Mouse (Mus musculus) adrenal gland, postnatal 4 days (tissue): ENCODE results near the gene Rsu1. TPM values are rescaled to one million over a fixed set of nuclear protein-coding genes. Genes with fewer than 3 reads are reported as not detected.
"Not testable (repeated sequence)": the region's sequence is repeated elsewhere in the genome, so short reads cannot be mapped to it uniquely, and the experiment has no call there.

Experiments
- DNase-seq, 2 experiments: peaks; one replicate each; pipeline ENCODE4 v3.0.0; 2021 to 2022; ENCODE audit warnings: low spot score in 2 of 2, mixed read lengths in 2 of 2
- total RNA-seq, 2 experiments: library from RNA; stranded (reverse); gene quantifications; 2 replicates each; pipeline ENCODE4 v1.2.3; 2021

The Rsu1 gene
- total RNA-seq, 2 experiments from 2014 or later, result 79.3 to 96.2 TPM

- no peak for DNase-seq
Observed at GRCm38 (mm10) chr2:13229686-13230085, 41.5 kb downstream of the Rsu1 start.

DNA sequence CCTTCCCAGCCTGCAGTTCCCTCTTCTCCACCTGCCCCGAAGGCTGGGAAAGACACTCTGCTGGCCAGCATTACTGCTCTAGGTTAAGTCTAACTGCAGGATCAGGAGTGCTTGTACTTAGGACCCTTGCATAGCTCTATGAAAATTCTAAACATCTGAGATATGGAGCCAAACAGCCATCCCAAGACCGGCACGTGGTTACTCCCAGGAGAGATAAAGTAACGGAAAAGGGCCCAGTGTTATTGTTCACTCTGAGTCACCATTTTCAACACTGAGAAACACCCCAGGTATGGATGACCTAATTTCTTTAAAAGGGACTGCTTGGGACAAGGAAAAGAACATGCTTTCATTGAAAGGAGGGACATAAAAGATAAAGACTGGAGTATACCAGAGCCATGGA lies 45.2 kb downstream of the Rsu1 start:
- no peak for DNase-seq

DNA sequence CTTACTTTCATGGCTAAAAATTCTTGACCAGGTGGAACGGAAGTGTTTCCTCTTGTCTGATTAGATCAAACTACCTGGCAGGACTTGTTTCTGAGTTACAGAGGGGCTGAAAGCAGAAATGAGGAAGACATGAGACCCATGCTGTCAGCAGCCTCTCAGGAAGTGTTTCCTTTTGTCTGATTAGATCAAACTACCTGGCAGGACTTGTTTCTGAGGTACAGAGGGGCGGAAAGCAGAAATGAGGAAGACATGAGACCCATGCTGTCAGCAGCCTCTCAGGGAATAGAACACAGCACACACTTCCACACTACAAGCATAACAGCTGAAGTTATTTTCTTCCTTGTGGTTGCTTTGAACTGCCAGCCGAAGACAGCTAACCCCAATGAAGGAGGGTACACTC lies 46.7 kb downstream of the Rsu1 start:
- DNase-seq, result no peak

DNA sequence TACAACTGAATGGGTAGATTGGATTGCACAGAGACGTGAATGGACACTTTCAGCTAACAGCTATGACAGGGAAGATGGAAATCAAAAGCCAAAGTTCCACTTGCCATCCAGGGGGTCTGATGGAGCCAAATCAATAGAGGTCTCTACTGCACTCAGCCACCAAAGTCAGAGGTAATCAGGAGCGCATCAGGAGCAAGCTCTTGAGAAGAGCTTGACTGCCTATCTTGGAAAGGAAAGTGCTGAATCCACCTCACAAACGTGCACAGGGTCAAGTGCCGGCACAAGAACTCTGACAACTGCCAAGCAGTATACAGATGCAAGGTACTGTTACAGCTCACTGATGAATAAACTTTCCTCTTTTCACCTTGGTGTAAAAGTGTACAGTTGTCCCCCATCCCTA lies 47.8 kb downstream of the Rsu1 start:
- no peak for DNase-seq

- DNase-seq, result no peak
Observed at GRCm38 (mm10) chr2:13220141-13220540, 51.1 kb downstream of the Rsu1 start.

DNA sequence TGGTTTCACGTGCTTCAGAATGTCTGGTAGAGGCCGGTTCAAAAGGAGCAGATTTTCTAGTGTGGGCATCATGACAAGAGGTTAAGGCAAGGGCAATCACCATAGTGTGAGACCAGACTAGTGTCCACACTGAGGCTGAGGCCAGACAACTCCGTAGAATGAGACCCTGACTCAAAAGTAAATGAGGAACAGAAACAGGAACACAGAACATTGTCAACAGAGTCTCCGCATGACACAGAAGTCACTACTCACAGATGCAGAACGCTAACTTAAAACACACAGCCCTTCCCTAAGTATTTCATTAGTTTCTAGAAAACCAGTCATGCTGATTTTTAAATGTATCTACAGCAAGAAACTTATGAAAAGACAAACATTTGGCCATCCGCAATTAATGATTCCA lies 53.1 kb downstream of the Rsu1 start:
- DNase-seq, result no peak

- DNase-seq, result no peak
Observed at GRCm38 (mm10) chr2:13206825-13207224, 64.4 kb downstream of the Rsu1 start.

- no peak for DNase-seq
Observed at GRCm38 (mm10) chr2:13206367-13206766, 64.8 kb downstream of the Rsu1 start.

- DNase-seq, result no peak
Observed at GRCm38 (mm10) chr2:13202805-13203475, 68.3 kb downstream of the Rsu1 start.

DNA sequence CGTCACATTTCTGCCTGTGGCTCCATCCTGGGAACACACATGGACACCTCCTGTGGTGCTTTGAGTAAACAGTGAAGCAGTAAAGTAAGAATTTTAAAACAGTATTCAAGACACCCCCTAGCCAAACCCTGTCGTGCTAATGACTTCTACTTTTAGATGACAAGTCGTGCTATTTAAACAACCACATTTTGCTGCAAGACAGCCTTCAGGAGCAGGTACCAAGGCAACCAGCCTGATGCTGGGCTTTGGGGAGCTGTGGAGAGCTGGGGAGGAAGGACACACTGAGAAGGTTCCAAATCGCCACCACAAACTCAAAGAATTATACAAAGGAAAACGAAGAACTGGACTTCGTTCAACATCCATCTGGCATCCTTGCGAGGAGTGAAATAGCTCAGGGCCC lies 71.5 kb downstream of the Rsu1 start:
- DNase-seq, result no peak

GRCm38 (mm10) chr2:13199033-13199432 lies 72.2 kb downstream of the Rsu1 start:
- no peak for DNase-seq

DNA sequence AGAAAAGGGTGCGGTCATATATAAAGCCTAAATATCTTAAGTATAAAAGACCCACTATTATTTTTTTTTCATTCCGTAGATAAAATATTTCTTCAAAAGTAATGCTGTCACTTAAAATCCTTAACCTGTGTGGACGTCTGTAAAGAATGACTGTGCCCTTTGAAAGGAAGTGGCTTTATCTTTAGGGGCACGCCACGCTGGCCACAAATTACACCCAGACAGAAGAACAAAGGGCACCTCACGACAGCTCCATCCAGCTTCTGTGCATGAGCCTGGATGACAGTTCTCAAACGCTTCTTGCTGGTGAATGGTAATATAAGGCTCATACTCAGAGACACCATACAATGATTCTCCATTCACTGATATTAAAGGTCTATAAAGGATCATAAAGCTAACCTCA lies 75.7 kb downstream of the Rsu1 start:
- no peak for DNase-seq

DNA sequence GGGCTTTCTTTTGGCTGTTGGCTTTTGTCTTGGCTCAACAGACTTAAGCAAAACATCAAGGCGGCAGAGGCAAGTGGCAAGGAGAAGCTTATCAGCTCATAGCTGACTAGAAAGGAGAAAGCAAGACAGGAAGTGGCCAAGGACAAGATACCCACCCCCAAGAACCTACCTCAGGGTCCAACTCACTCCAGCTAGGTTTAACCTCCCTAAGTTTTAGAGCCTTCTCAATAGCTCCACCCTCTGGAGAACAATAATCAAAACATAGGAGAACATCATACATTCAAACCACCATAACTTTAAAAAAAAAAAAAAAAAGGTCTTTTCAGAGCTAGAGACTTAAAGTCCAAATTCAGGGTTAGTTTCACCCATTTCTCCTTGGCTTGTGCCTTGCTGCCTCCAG lies 79.1 kb downstream of the Rsu1 start:
- no peak for DNase-seq

DNA sequence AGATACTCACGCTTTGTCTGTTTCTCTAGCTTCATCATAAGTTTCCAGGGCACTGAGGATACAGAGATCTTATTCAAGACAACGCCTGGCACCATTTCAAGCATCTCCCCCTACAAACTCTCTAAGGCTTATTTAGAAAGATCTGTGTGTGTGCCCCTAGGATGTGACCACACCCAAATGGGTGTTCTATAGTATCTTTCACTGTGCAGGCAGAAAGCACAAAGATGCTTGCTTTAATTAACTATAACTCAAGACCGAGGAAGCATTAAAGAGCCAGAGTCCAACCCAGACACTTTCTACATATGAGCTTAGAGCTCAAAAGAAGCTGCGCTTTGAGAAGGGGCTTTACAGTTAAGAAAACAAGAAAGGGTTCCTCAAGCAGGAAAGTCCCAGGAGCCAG lies 80.4 kb downstream of the Rsu1 start:
- DNase-seq, result no peak

DNA sequence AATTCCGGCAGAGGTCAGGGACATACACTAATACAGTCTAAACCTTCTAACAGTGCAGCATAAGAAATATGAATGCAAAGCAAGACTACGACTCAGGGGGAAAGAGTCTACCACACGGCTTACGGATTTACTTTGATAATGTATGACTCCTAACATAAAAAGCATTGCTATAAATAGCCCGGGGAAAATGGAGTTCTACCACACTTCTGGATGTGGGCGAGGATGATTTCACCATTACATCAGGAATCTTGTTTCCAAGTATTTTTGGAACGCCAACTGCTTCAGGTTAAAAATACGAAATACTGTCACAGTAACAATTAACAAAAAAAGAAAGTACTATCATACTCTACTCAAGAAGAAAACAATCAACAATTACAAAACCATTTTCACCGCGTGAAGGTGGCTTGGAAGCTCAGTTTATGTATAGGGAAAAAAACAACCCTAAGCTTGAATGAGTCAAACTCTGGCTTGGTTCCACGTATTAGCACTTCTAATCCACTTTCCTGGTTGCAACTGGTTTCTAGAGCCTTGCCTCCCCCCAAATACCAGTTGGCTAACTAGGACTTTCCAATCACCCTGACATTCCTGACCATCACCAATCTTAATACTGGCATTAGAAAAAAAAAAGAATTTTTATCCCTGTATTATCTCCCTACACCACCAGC lies 82.3 kb downstream of the Rsu1 start:
- no peak for DNase-seq

DNA sequence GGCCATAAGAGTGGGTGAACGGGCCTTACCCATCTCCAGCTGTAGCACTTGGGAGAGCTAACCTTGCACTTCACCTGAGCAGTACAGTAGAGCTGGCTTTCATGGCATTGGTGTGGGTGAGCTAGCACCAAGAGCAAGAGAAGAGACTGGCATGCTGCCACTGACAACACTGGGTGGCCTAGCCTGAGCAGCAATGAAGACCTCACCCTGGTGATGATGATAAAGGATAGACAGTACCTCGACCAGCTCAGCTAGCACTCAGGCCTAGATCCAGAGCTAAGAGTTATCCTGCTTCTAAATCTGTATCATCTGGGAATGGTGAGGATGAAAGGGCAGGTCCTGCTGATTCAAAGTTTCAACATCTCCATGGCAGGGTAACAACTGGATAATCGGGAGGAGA lies 88.1 kb downstream of the Rsu1 start:
- DNase-seq, result no peak

DNA sequence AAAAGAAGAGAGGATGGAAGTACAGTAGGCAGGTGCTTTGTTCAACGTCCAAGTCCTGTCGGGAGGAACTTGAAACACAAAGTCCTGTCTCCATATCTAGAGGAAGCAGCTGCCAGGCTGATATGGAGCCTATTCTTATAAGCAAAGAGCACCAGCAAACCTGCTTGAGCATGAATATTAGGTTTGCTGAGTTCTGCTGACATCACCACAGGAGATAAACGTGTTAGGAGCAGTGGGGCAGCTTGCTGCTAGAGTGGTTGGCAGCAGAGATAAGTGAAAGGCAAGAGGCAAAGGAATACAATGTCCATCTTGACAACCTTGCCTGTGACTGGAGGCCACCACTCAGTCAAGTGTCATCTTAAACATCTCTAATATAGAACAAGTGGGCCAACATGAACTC lies 89.3 kb downstream of the Rsu1 start:
- DNase-seq, result not testable (repeated sequence)

GRCm38 (mm10) chr2:13177698-13178395 lies 93.4 kb downstream of the Rsu1 start:
- no peak for DNase-seq

GRCm38 (mm10) chr2:13176304-13176620 lies 95.0 kb downstream of the Rsu1 start:
- no peak for DNase-seq

GRCm38 (mm10) chr2:13175536-13176303 lies 95.5 kb downstream of the Rsu1 start:
- DNase-seq, result no peak

DNA sequence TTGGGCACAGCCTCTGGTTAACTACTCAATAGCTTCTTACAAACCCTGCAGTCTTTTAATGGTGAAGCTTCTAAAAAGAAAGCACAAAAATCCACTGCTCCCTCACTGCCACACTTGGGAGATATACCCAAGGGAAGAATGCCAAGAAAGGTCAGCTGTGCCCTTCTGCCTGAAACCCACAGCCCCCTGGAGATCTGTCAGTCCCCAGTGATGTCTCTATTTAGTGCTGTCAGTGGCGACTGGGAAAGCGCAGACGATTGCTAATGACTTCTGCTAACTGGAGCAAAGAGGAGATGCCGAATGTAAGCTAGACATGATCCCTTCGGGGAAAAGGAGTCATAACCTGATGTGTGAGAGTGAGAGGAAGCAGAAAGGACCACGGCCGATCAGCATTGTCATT lies 96.8 kb downstream of the Rsu1 start:
- DNase-seq, result no peak

- no peak for DNase-seq
Observed at GRCm38 (mm10) chr2:13170651-13171050, 100.6 kb downstream of the Rsu1 start.
